Mouse (Mus musculus) central nervous system, embryonic 14 days (tissue): ENCODE results near the gene Nr2f2. TPM values are rescaled to one million over a fixed set of nuclear protein-coding genes. Genes with fewer than 3 reads are reported as not detected.

Experiments used
- polyA plus RNA-seq: library from polyadenylated mRNA; depleted of rRNA; stranded (reverse); fragments of >200 nt; gene quantifications from 2 replicates; pipeline ENCODE4 v1.2.3, GENCODE M21; 2012; rRNA removed

Gene Nr2f2
- 141 and 158 TPM in 2 replicates for polyA plus RNA-seq

GRCm38 (mm10) chr7:70365941-70366807 is at the start of gene Nr2f2:
Gene Nr2f2 (minus strand): TSS chr7:70366735.

